Mouse (Mus musculus): Measurements from ENCODE around the gene Wfdc1. TPM values are rescaled to one million over a fixed set of nuclear protein-coding genes. Genes with fewer than 3 reads are reported as not detected.

Wfdc1 gene
- polyA plus RNA-seq, 1 experiment from 2014 or later: 6.0 TPM

GRCm38 (mm10) chr8:119622555-119622954 is 43.6 kb upstream of the Wfdc1 start:
- Histone ChIP-seq H3K9me3 (ENCODE audit: low read length) (no peaks in the 10 kb centered on the region), H3K4me2 (ENCODE audit: low read depth, low read length) (no peak overlapping the region), H3K27me3 (ENCODE audit: insufficient read depth, low read length) (no peaks in the 10 kb centered on the region), H3K4me1 (ENCODE audit: insufficient read depth) (0 out of 2 replicates have a peak, but pooled peaks cover 2% of the 10 kb centered on the region), H3K27ac (ENCODE audit: low read depth) (no peak overlapping the region), H3K4me3 (ENCODE audit: low read depth, low read length) (no peak overlapping the region), H3K36me3 (replicated peaks; ENCODE audit: insufficient read depth, low read length) (no peaks in the 10 kb centered on the region), H3K9ac (replicated peaks) (no peak overlapping the region)
- DNase-seq (no peak), ATAC-seq (no peak)
- 57% methylated on average over 4 of the region's 4 CpGs for WGBS (ENCODE audit: insufficient replicate concordance)
- TF ChIP-seq EP300 (IDR thresholded peaks at IDR 0.05; ENCODE audit: low read depth) (no peak), CTCF (IDR thresholded peaks at IDR 0.05; ENCODE audit: low read depth) (no peak)

- TF ChIP-seq EP300 (IDR thresholded peaks at IDR 0.05; ENCODE audit: low read depth) (no peak), CTCF (IDR thresholded peaks at IDR 0.05; ENCODE audit: low read depth) (no peak)
- Histone ChIP-seq H3K36me3 (replicated peaks; ENCODE audit: insufficient read depth, low read length) (no peaks in the 10 kb centered on the region), H3K9me3 (ENCODE audit: low read length) (no peaks in the 10 kb centered on the region), H3K27me3 (ENCODE audit: insufficient read depth, low read length) (no peaks in the 10 kb centered on the region), H3K27ac (ENCODE audit: low read depth) (no peak overlapping the region), H3K4me3 (ENCODE audit: low read depth, low read length) (no peak overlapping the region), H3K4me2 (ENCODE audit: low read depth, low read length) (no peak overlapping the region), H3K4me1 (ENCODE audit: insufficient read depth) (0 out of 2 replicates have a peak, but pooled peaks cover 2% of the 10 kb centered on the region), H3K9ac (replicated peaks) (no peak overlapping the region)
- DNase-seq: no peak
- no peak for ATAC-seq
- WGBS (ENCODE audit: insufficient replicate concordance): 79% methylated on average over 8 of the region's 8 CpGs
Observed at GRCm38 (mm10) chr8:119623061-119623460, 43.1 kb upstream of the Wfdc1 start.

GRCm38 (mm10) chr8:119623744-119624143 is 42.4 kb upstream of the Wfdc1 start:
- Histone ChIP-seq H3K4me3 (ENCODE audit: low read depth, low read length) (no peak overlapping the region), H3K9me3 (ENCODE audit: low read length) (no peaks in the 10 kb centered on the region), H3K9ac (replicated peaks) (no peak overlapping the region), H3K36me3 (replicated peaks; ENCODE audit: insufficient read depth, low read length) (no peaks in the 10 kb centered on the region), H3K27ac (ENCODE audit: low read depth) (no peak overlapping the region), H3K4me1 (ENCODE audit: insufficient read depth) (0 out of 2 replicates have a peak, but pooled peaks cover 2% of the 10 kb centered on the region), H3K4me2 (ENCODE audit: low read depth, low read length) (no peak overlapping the region), H3K27me3 (ENCODE audit: insufficient read depth, low read length) (no peaks in the 10 kb centered on the region)
- WGBS (ENCODE audit: insufficient replicate concordance): 73% methylated on average over 1 of the region's 1 CpGs
- no peak for DNase-seq
- ATAC-seq: no peak
- TF ChIP-seq EP300 (IDR thresholded peaks at IDR 0.05; ENCODE audit: low read depth) (no peak), CTCF (IDR thresholded peaks at IDR 0.05; ENCODE audit: low read depth) (no peak)

- no peak for ATAC-seq
- 90% methylated on average over 7 of the region's 7 CpGs for WGBS (ENCODE audit: insufficient replicate concordance)
- no peak for TF ChIP-seq CTCF (IDR thresholded peaks at IDR 0.05; ENCODE audit: low read depth)
- no peak for TF ChIP-seq EP300 (IDR thresholded peaks at IDR 0.05; ENCODE audit: low read depth)
Observed at GRCm38 (mm10) chr8:119624916-119625315, 41.2 kb upstream of the Wfdc1 start.

GRCm38 (mm10) chr8:119625788-119626187 is 40.4 kb upstream of the Wfdc1 start:
- no peak for DNase-seq
- H3K4me1 ChIP-seq (ENCODE audit: insufficient read depth): 0 out of 2 replicates have a peak, but pooled peaks cover 2% of the 10 kb centered on the region
- H3K4me3 ChIP-seq (ENCODE audit: low read depth, low read length): no peak overlapping the region
- no peak overlapping the region for H3K4me2 ChIP-seq (ENCODE audit: low read depth, low read length)
- ATAC-seq: no peak
- H3K36me3 ChIP-seq (replicated peaks; ENCODE audit: insufficient read depth, low read length): no peaks in the 10 kb centered on the region
- no peak overlapping the region for H3K9ac ChIP-seq (replicated peaks)
- no peaks in the 10 kb centered on the region for H3K9me3 ChIP-seq (ENCODE audit: low read length)
- no peak overlapping the region for H3K27ac ChIP-seq (ENCODE audit: low read depth)
- no peaks in the 10 kb centered on the region for H3K27me3 ChIP-seq (ENCODE audit: insufficient read depth, low read length)
- 77% methylated on average over 22 of the region's 22 CpGs for whole genome bisulfite sequencing (ENCODE audit: insufficient replicate concordance)
- no peak for TF ChIP-seq EP300 (IDR thresholded peaks at IDR 0.05; ENCODE audit: low read depth)
- no peak for TF ChIP-seq CTCF (IDR thresholded peaks at IDR 0.05; ENCODE audit: low read depth)

More at GRCm38 (mm10) chr8:119624916-119625315, 41.2 kb upstream of the Wfdc1 start:
- Histone ChIP-seq H3K27me3 (ENCODE audit: insufficient read depth, low read length) (no peaks in the 10 kb centered on the region), H3K36me3 (replicated peaks; ENCODE audit: insufficient read depth, low read length) (no peaks in the 10 kb centered on the region), H3K4me2 (ENCODE audit: low read depth, low read length) (no peak overlapping the region), H3K4me3 (ENCODE audit: low read depth, low read length) (no peak overlapping the region), H3K9me3 (ENCODE audit: low read length) (no peaks in the 10 kb centered on the region), H3K4me1 (ENCODE audit: insufficient read depth) (0 out of 2 replicates have a peak, but pooled peaks cover 2% of the 10 kb centered on the region), H3K27ac (ENCODE audit: low read depth) (no peak overlapping the region), H3K9ac (replicated peaks) (no peak overlapping the region)
- no peak for DNase-seq

- Histone ChIP-seq H3K27me3 (ENCODE audit: insufficient read depth, low read length) (0 out of 2 replicates have a peak, but pooled peaks cover 2% of the 10 kb centered on the region), H3K27ac (ENCODE audit: low read depth) (no peak overlapping the region), H3K4me1 (ENCODE audit: insufficient read depth) (0 out of 2 replicates have a peak, but pooled peaks cover 2% of the 10 kb centered on the region), H3K36me3 (replicated peaks; ENCODE audit: insufficient read depth, low read length) (no peaks in the 10 kb centered on the region), H3K9me3 (ENCODE audit: low read length) (no peaks in the 10 kb centered on the region), H3K4me3 (ENCODE audit: low read depth, low read length) (no peak overlapping the region), H3K4me2 (ENCODE audit: low read depth, low read length) (no peak overlapping the region), H3K9ac (replicated peaks) (no peak overlapping the region)
- ATAC-seq (peak; percentile 36), DNase-seq (no peak)
- TF ChIP-seq EP300 (IDR thresholded peaks at IDR 0.05; ENCODE audit: low read depth) (no peak; the same call in 1 of the 2 replicates), CTCF (IDR thresholded peaks at IDR 0.05; ENCODE audit: low read depth) (no peak)
- 63% methylated on average over 7 of the region's 7 CpGs for WGBS (ENCODE audit: insufficient replicate concordance)
Observed at GRCm38 (mm10) chr8:119627199-119627598, 39.0 kb upstream of the Wfdc1 start.

All from liver, postnatal 0 days (tissue).